Mouse (Mus musculus) adrenal gland, postnatal 25 days (tissue): ENCODE results near the gene 4921504E06Rik. TPM values are rescaled to one million over a fixed set of nuclear protein-coding genes. Genes with fewer than 3 reads are reported as not detected.

Source experiments
- DNase-seq: peaks from one replicate; pipeline ENCODE4 v3.0.0; 2021; ENCODE audit warnings: mixed read lengths
- long read RNA-seq: library from polyadenylated mRNA; stranded (forward); transcript quantifications from one replicate; pipeline ENCODE4 v2.0.0, GENCODE M21; 2021
- total RNA-seq: library from RNA; stranded (reverse); gene quantifications from 2 replicates; pipeline ENCODE4 v1.2.3, GENCODE M21; 2021

Gene 4921504E06Rik
- total RNA-seq: not detected in 2 replicates
- long read RNA-seq, partial matches to known transcripts: 0 of 1 reads
- long read RNA-seq, other reads (novel, unspliced or antisense): 1 of 1 reads

DNA sequence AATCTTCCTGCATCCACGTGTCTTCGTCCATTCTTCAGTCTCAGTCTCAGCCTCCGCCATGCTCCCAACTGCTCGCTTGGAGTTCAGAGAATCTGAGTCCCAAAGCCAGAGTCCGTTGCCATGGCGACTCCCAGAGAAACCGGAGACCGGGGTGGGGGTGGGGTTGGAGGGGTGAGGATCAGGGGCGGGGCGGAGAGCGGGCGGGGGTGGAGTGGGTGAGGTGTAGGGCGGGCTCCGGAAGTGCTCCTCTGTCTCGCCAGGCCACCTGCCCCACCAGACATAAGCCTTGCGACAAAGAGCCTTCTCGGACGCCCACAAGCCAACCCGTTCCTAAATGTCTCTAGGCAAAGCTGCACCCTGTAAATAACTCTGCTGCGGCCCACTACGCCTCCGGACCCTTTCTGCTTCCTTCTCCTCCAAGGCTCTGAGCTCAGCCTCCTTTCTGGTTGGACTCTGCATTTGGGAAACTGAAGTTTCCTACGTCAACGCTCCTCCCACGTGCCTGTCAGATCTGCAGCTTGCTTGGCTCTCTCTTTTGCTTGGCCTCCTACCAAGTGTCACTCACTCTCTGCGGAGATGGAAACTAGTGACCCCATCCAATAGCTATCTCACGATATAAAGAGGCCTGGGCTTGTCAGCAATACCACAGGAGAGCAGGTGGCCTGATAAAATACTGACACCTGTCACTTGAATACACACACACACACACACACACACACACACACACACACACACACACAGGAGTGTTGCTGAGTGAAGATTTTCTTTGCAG is at the start of gene 4921504E06Rik:
TSS of gene 4921504E06Rik (minus strand) at position 94 of the 772 bp plus-strand sequence.
- DNase-seq: peak; percentile 62

DNA sequence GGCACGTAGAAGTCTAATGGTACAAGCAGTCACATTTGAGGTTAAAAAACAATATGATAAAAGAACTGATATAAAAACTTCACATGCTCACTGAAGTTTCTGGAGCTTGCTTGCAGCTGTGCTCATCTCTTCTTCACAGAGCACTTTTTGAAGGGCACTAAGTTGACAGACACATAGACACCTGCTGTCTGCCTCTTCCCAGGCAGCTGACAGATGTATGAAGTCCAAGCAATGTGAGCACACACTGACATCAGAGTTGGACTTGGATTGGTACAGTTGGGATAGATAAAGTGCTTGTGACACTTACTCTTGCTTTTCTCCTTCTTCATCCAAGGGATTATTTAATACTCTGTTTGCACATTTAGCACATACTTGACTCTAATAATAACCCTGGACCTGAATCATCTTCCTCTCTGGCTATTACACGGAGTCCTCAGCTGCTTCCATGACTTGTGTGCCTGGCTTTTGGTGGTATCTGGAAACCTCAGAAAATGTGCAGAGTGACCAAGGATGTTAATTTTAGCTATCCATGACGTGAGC is 47.7 kb upstream of the 4921504E06Rik start:
- DNase-seq: no peak

- DNase-seq: no peak
Measured at GRCm38 (mm10) chr2:19600860-19601259, 47.1 kb upstream of the 4921504E06Rik start.

DNA sequence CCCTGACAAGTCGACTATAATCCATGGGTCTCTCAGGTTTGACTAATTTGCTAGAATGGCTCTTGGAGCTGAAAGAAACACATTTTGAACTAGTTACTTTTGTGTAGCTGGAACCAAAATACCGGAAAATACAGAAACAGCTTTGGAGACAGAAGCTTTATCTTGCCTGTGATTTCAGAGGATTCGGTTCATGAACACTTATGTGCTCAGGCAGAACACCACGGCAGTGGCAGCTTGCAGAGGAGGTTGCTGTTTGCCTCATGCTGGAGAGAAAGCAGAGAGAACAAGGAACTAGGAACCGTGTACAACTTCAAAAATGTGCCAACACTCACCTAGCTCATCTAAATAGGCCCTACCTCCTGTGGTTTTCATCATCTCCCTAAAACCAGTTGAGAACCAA is 46.1 kb upstream of the 4921504E06Rik start:
- no peak for DNase-seq

- no peak for DNase-seq
Measured at GRCm38 (mm10) chr2:19596988-19597387, 43.3 kb upstream of the 4921504E06Rik start.

- no peak for DNase-seq
Measured at GRCm38 (mm10) chr2:19596426-19596825, 42.7 kb upstream of the 4921504E06Rik start.

GRCm38 (mm10) chr2:19594856-19595255 is 41.1 kb upstream of the 4921504E06Rik start:
- DNase-seq: no peak

GRCm38 (mm10) chr2:19579846-19580245 is 26.1 kb upstream of the 4921504E06Rik start:
- DNase-seq: no peak

- no peak for DNase-seq
Measured at GRCm38 (mm10) chr2:19579180-19579579, 25.5 kb upstream of the 4921504E06Rik start.

DNA sequence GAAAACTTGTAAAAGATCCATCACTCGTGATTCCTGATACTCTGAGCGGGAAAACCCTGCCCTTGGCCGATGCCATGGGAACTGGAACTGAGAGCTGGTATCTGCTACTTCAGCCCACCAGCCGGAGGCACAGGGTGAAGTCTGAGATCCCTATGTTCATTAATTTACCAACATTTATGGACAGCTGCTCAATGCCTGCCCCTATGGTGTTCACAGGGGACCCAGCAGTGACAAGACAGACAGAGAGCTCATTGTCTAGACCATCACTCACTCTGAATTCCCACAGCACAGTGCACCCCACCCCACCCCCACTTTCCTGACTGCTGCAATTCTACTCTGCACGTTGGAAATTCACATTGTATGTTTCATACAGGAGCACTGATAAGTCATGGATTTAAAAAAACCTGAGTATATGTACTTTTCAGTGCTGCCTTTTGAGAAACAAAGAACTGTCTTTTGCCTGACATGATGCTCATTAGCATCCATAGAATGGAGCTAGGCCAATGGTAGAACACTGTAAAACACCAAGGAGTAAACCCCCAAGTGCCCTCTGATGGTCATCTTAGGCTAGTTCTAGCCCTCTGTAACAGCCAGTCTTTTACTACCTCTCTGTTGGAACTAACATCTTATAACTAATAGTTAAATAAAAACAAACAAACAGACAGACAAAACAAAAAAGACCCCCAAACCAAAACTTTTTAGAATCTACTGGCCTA is 8.6 kb upstream of the 4921504E06Rik start:
- DNase-seq: no peak

GRCm38 (mm10) chr2:19560654-19561053 is 6.9 kb upstream of the 4921504E06Rik start:
- no peak for DNase-seq

GRCm38 (mm10) chr2:19560071-19560470 is 6.4 kb upstream of the 4921504E06Rik start:
- DNase-seq: no peak

GRCm38 (mm10) chr2:19551396-19551795 is 2.3 kb downstream of the 4921504E06Rik start:
- no peak for DNase-seq

DNA sequence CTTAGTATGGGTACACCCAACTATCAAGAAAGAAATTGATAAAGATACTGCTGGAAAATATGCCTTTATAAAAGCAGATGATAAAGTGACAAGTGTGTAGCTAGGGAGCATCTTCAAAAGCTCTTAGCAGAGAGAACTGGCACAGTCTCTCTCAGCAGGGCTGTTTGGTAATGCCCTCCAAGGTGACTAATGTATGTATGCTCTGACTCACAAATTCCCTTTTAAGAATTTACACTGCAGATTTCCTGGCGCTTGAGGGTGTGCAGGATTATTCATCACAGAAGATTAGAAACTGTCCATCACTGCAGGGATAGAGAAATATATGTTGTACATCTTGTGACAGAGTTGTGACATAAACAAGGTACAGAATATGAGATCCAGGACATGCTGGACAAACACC is 12.8 kb downstream of the 4921504E06Rik start:
- DNase-seq: no peak

- DNase-seq: no peak
Measured at GRCm38 (mm10) chr2:19529428-19529827, 24.3 kb downstream of the 4921504E06Rik start.

- DNase-seq: peak; percentile 18
Measured at GRCm38 (mm10) chr2:19528797-19529196, 24.9 kb downstream of the 4921504E06Rik start.

- no peak for DNase-seq
Measured at GRCm38 (mm10) chr2:19524071-19524470, 29.6 kb downstream of the 4921504E06Rik start.

GRCm38 (mm10) chr2:19521662-19522061 is 32.1 kb downstream of the 4921504E06Rik start:
- DNase-seq: no peak

DNA sequence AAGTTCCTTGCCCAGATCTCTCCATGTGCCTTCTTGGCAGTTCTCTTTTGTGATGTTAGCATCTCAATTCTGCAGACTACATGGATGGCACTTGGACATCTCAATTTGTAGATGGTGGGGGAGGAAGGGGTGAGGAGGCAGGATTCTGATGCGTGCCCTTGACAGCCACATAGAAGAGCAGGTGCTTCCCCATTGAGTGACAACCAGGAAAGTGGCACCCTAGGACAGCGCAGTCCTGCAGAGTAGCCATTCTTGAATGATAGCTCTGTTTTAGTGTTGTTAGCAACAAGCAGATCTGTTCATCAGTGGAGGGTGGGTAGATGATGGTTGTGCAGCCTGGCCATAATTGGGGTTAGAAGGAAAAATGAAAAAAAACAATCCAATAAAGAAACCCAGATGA is 33.1 kb downstream of the 4921504E06Rik start:
- DNase-seq: no peak

DNA sequence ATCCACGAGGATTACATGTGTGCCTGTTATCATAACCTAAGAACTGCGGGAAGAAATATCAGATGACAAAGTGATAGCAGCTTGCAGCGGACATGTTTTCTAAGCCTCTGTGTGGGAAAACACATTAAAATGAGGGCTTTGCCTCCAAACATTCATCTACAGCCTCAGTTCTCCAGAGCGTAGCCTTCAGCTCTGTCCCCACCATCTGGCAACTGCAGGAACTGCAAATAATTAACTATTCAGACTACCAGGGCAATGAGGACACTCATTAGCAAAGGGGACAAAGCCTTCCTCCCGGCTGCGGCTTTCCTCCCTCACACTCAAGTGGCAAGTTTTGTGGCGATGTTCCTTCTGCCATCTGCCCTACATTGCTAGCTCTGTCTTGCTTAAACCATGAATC is 33.9 kb downstream of the 4921504E06Rik start:
- DNase-seq: peak; percentile 20

DNA sequence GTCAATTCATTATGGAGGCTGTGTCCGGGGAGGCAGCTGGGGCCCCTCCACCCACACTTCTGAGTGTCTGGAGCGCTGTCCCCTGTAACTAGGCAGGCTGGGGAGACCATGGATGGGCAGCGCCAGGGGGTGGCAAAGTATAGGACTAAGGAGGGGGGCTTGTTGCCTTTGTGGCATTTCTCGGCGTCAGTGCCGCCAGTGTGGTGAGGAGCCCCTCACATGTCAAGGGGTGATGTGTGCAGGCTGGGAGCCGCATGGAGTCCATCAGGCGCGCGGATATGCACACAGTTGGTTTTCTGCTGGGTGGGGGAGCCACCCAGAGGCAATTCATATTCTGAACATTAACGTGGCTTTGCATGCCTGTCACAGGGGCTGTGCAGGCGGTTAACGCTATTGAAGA is 35.8 kb downstream of the 4921504E06Rik start:
- DNase-seq: no peak

DNA sequence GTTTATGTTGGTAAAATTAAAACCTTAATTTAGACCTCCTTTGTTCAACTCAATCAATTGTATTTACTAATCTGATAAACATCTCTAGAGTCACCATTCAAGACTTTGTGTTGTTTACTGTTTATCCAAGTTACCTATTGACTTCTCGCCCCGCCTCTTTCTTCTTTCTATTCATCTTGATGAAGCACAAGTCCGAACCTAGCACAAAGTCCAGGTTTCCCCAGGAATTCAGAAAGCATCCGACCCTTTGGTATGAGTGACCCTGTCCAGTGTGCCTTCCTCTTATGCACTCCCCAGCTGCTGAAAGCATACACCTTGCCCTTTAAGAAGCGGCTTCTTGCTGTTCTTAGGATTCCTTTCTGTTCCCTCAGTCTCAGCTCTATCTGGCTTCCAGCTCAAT is 41.3 kb downstream of the 4921504E06Rik start:
- no peak for DNase-seq

DNA sequence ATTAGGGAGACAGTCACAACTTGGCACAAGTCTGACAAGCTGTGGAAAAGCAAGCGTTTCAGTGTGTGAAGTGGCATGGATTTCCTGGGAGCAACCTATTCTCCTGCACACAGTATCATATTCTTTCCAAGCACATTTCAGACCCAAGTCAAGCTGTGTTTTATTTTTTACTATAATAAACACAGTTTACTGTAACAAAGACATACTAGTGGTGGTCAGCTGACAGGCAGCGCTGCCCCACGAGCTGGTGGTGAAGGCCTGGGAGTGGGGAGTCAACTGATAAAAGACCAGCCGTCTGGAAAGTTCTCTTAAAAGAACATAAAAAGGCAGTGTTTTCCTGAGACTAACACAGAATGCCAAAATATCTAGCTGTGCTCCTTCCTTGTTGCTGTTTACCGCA is 42.7 kb downstream of the 4921504E06Rik start:
- no peak for DNase-seq
